Mouse (Mus musculus) cerebellum, postnatal 14 days (tissue): Measurements from ENCODE around the gene Myom1.

Experiments
- DNase-seq, 2 experiments: peaks; one replicate each; pipeline ENCODE4 v3.0.0; 2021; ENCODE audit warnings: mixed read lengths in 2 of 2

Myom1 gene

GRCm38 (mm10) chr17:71144322-71145116 is 142.1 kb downstream of the Myom1 start:
- no peak for DNase-seq

DNA sequence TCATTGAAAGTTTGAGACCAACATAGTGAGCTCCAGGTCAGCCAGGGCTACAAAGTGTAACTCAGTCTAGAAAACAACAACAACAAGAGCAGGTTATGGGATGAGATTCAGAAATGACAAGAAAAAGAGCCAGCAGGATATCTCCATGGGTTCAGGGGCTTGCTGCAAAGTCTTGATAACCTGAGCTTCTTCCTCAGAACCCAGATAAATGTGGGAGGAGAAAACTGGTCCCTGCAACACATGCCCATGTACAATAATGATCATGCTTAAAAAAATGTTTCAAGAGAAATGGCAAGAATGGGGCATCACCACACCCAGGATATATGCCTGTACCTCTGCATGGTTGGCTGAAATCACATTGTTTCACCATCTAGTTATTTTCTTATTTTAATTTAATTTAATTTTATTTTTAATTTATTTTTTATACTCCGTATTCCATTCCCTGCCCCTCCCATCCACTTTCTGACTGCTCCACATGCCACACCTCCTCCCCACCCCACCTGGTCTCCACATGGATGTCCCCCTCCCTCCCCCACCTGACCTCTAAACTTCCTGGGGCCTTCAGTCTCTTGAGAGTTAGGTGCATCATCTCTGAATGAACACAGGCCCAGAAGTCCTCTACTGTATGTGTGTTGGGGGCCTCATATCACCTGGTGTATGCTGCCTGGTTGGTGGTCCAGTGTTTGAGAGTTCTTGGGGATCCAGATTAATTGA is 143.0 kb downstream of the Myom1 start:
- no peak for DNase-seq

GRCm38 (mm10) chr17:71153356-71153755 is 150.9 kb downstream of the Myom1 start:
- DNase-seq = no peak

GRCm38 (mm10) chr17:71155271-71155670 is 152.8 kb downstream of the Myom1 start:
- DNase-seq = no peak

GRCm38 (mm10) chr17:71159152-71159567 is 156.7 kb downstream of the Myom1 start:
- DNase-seq = no peak

DNA sequence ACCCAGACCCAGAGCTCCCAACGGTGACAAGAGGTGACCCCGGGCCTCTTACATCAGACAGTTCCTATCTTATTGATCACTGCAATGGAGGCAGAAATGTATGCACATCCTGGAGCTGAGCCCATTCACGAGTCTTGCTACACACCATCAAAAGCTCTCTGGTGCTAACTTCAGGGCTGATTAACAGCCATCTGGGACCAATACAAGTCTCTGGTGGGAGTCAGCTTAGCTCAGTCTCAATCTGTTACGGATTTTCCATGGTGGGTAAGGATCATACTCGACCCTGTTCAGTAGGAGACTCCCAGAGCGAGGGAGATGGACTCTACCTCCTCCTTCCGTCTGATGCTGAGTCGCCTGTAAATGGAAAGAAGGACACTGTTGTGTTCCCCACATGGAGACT is 157.3 kb downstream of the Myom1 start:
- DNase-seq = no peak

GRCm38 (mm10) chr17:71160244-71160995 is 158.0 kb downstream of the Myom1 start:
- no peak for DNase-seq

GRCm38 (mm10) chr17:71164991-71165390 is 162.6 kb downstream of the Myom1 start:
- DNase-seq = no peak

DNA sequence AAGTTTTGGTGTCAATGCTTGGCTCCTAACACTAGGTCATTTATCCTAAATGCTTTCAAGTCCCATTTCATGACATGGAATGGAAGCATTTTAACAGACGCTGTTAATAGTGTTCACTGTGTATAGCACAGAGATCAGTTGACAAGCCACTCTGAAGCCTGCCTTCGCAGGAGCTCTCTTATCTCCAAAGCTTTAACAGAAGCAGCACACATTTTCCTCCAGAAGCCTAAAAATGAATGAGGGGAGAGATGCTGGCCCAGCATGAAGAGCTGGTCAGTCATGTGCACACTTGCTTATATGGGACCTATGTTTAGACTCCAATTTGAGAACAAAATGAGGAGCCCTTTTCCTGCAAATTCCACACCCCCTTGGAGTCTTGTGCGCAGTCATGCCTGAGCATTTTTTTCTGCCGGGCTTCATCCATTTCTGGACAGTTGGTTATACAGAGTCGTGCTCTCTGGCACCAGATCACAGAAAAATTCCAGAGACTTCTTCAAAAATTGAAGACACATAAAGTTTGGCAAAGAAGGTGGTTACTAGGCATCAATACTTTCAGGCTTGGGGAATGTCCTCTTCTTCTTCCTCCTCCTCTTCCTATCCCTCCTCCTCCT is 165.9 kb downstream of the Myom1 start:
- no peak for DNase-seq

- DNase-seq = no peak
Measured at GRCm38 (mm10) chr17:71168846-71169245, 166.4 kb downstream of the Myom1 start.

- no peak for DNase-seq
Measured at GRCm38 (mm10) chr17:71169639-71170038, 167.2 kb downstream of the Myom1 start.

- DNase-seq = no peak
Measured at GRCm38 (mm10) chr17:71171161-71171560, 168.7 kb downstream of the Myom1 start.
